Mouse (Mus musculus) kidney, embryonic 15.5 days (tissue): ENCODE data around the gene Gimap9. TPM values are rescaled to one million over a fixed set of nuclear protein-coding genes. Genes with fewer than 3 reads are reported as not detected.

Experiments used
- ATAC-seq: fragments of 200-750 bp; cut with Nextera tagmentation; replicated peaks from 2 replicates; pipeline ENCODE4 v1.8.0; 2017; ENCODE audit warnings: moderate TSS enrichment; ENCODE audit not compliant: low FRiP score
- H3K27ac ChIP-seq: fragments of 300-500 bp; sonication (generic); 2 replicates; pipeline ENCODE4 v1.5.1; 2015; ENCODE audit warnings: mild to moderate bottlenecking, inconsistent platforms
- H3K27me3 ChIP-seq: fragments of 300-500 bp; sonication (generic); 2 replicates; pipeline ENCODE4 v1.6.1; 2015; ENCODE audit warnings: inconsistent platforms
- H3K36me3 ChIP-seq: fragments of 300-500 bp; sonication (generic); 2 replicates; pipeline ENCODE4 v1.6.1; 2015; ENCODE audit warnings: inconsistent platforms
- H3K4me1 ChIP-seq: fragments of 300-500 bp; sonication (generic); 2 replicates; pipeline ENCODE4 v1.6.1; 2015; ENCODE audit warnings: inconsistent platforms
- H3K4me2 ChIP-seq: fragments of 300-500 bp; sonication (generic); 2 replicates; pipeline ENCODE4 v1.6.1; 2015; ENCODE audit warnings: moderate library complexity, mild to moderate bottlenecking, inconsistent platforms
- H3K4me3 ChIP-seq: fragments of 300-500 bp; sonication (generic); replicated peaks from 2 replicates; pipeline ENCODE4 v1.5.1; 2015; ENCODE audit warnings: mild to moderate bottlenecking, inconsistent platforms
- H3K9ac ChIP-seq: fragments of 300-500 bp; sonication (generic); 2 replicates; pipeline ENCODE4 v1.6.1; 2015; ENCODE audit warnings: mild to moderate bottlenecking, inconsistent platforms
- H3K9me3 ChIP-seq: fragments of 300-500 bp; sonication (generic); replicated peaks from 2 replicates; pipeline ENCODE4 v1.6.1; 2016; ENCODE audit warnings: inconsistent platforms
- WGBS: fragments of 180-500 bp; shearing (Covaris S2); methylation state at CpG from one replicate; pipeline ENCODE4 v1.1.7; 2015; ENCODE audit warnings: mixed read lengths; 5-methylcytosine and 5-hydroxymethylcytosine counted together
- polyA plus RNA-seq: library from polyadenylated mRNA; unstranded; fragments of >200 nt; fragmentation: Nextera tagmentation; extraction: Ambion mirVana; gene quantifications from 2 replicates; pipeline ENCODE4 v1.2.1, GENCODE M21; 2015

Gimap9 gene
- polyA plus RNA-seq, 1 experiment from 2014 or later = 11.7 TPM

DNA sequence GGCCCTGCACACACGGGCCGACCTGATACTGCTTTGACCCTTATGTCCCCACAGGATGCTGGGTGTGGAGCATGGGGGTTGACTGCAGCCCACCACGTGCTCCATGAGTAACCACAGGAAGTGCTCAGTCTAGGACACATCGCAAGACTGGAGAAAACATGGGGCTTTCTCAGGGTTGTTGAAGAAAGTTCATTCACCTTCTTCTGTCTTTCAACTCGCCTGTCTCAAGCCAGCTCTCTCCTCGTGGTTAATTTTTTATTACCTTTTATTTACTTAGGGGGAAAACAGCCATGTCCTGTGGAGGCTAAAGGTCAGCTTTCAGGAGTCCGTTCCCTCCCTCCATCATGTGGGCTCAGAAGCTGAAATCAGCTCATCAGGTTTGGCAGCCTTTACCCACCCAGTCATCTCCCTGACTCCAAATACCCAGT, 9.8 kb upstream of the Gimap9 start:
- no peak overlapping the region for H3K9ac ChIP-seq
- no peak overlapping the region for H3K4me3 ChIP-seq
- WGBS = 31% methylated on average over 7 of the region's 7 CpGs
- H3K4me1 ChIP-seq = no peaks in the 10 kb centered on the region
- H3K27ac ChIP-seq = peak overlapping the region; percentile 68; the same call in 1 of the 2 replicates
- no peak overlapping the region for H3K4me2 ChIP-seq
- no peak; the same call in 1 of the 2 replicates for ATAC-seq
- H3K36me3 ChIP-seq = no peaks in the 10 kb centered on the region
- H3K9me3 ChIP-seq = no peaks in the 10 kb centered on the region
- H3K27me3 ChIP-seq = no peaks in the 10 kb centered on the region

DNA sequence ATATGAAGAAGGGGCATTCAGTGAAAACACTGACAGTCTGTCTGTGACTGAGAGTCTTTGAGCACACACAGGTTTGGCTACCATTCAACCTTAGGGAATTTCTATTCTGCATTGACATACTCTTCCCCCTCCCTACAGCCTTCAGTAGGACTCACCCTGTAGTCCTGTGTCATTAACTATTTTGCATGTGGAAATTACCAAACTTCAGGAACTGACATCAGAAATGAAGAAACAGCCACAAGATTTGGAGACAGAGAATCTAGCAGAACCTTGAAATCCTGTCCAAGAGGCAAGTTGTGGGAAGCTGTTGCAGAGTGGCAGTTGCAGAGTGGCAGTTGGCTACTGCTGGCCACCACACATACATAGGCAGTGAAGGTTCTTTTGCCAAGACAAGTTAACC, 7.9 kb upstream of the Gimap9 start:
- no peak overlapping the region for H3K4me2 ChIP-seq
- H3K4me1 ChIP-seq = no peaks in the 10 kb centered on the region
- no peak overlapping the region for H3K27ac ChIP-seq
- H3K36me3 ChIP-seq = no peaks in the 10 kb centered on the region
- H3K9me3 ChIP-seq = no peaks in the 10 kb centered on the region
- no peak for ATAC-seq
- no peak overlapping the region for H3K9ac ChIP-seq
- H3K27me3 ChIP-seq = no peaks in the 10 kb centered on the region
- no peak overlapping the region for H3K4me3 ChIP-seq

DNA sequence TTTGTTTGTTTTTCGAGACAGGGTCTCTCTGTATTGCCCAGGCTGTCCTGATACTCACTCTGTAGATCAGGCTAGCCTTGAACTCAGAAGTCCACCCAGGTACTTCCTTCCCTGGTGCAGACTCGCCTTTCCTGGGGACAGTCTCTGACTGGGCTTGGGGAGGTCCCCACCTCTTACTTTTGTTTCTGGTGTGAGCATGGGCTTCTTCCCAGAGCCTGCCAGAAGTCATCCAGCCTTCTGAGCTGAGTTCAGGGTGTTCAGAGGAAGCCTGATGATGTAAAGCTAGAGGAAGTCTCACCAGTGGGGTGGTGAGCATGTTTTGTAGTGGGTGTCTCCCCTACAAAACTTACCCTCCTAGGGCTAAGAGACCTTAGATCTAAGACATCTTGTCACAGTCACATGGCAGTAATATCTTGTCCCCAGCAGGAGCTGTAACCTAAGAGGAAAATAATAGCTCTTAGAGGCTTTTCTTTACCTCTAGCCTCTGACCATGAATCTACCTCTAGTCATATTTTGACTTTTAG, 6.4 kb upstream of the Gimap9 start:
- Histone ChIP-seq H3K27me3 (no peaks in the 10 kb centered on the region), H3K9me3 (no peaks in the 10 kb centered on the region), H3K4me3 (no peak overlapping the region), H3K27ac (no peak overlapping the region), H3K4me2 (no peak overlapping the region), H3K36me3 (no peaks in the 10 kb centered on the region), H3K4me1 (no peaks in the 10 kb centered on the region), H3K9ac (no peak overlapping the region)
- no peak for ATAC-seq
- 69% methylated on average over 2 of the region's 2 CpGs for WGBS

DNA sequence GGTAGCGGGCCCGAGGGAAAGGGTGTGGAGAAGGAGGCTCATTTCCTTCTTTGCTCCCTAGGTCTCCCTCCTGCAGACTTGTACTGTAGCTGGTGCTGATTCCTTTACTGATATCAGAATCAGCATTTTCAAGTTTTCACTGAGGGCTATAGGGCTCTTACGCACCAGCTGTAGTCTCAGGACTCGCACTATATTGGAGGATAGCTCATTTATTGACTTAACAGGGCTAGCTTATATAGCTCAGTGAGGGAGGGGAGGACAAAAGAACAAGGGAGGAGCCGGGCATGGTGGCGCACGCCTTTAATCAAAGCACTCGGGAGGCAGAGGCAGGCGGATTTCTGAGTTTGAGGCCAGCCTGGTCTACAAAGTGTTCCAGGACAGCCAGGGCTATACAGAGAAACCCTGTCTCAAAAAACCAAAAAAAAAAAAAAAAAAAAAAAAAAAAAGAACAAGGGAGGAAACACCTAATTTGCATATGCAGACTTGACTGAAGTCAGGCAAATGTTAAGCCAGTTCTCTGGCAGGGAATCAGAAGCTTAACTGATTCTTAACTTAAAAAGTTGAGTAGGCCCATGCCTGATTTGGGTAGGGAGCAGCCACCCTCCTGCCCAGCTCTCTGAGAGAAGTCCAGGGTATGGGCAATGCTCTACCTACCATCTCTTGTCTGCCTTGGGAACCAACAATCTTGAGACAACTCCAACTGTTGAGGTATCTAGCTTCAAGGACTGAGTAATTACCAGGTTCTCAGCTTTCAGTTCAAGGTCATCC, 1.5 kb upstream of the Gimap9 start:
- Histone ChIP-seq H3K36me3 (no peaks in the 10 kb centered on the region), H3K4me2 (no peak overlapping the region), H3K4me3 (no peak overlapping the region), H3K9ac (no peak overlapping the region), H3K4me1 (peaks cover 12% of the 10 kb centered on the region), H3K9me3 (no peaks in the 10 kb centered on the region), H3K27me3 (no peaks in the 10 kb centered on the region), H3K27ac (no peak overlapping the region)
- no peak for ATAC-seq
- 93% methylated on average over 9 of the region's 9 CpGs for WGBS

DNA sequence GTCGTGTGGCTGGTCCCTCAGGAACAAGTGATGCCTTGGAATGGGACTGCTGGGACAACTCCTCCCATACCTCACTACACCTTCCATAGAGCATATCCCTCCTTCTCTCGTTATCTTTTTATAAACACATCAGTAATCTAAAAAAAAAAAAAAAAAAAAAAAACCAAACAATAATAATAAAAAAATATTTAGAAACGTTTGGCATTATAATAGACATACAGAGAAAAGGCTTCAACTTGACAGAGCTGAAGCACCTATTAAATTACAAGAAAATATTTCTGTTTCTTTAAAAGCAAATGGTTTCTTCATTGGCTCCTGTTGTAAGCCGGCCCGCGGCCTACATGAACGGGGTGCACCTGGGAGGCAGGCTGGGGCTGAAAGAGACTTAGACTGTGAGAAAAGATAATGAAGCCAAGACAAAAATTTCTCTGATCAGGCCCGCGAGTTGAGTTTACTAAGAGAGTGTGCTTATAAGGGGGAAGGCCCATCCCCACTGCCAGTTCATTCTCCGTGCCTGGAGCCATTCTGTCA, 464 bp upstream of the Gimap9 start:
- Histone ChIP-seq H3K9me3 (no peaks in the 10 kb centered on the region), H3K4me3 (peak overlapping the region; percentile 38), H3K27me3 (no peaks in the 10 kb centered on the region), H3K4me2 (peak overlapping the region; percentile 51), H3K27ac (peak overlapping the region; percentile 59), H3K9ac (no peak overlapping the region), H3K36me3 (no peaks in the 10 kb centered on the region), H3K4me1 (peaks cover 12% of the 10 kb centered on the region)
- WGBS = 57% methylated on average over 10 of the region's 10 CpGs
- no peak for ATAC-seq

DNA sequence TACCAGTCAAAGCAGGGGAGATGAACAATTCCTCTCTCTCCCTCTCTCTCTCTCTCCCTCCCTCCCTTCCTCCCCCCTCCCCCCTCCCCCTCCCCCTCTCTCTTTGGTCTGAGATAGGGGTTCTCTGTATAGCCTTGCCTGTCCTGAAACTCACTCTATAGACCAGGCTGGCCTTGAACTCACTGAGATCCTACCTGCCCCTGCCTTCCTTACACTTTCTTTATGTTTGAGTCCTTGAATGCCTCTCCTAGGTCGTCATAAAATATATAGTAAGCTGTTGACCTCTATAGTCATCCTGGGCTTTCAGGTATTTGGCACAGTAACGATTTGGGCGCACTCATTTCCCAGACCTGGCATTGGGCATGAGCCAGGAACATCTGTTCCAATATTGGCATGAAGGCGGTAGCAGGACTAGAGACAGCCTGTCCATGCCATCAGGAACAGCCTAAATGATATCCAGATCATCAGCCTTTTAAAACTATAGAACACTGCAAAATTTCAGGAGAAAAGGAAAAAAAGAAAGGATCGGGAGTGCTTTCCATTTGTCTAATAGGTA, 1.0 kb downstream of the Gimap9 start:
- ATAC-seq = no peak
- Histone ChIP-seq H3K4me3 (peak overlapping the region; percentile 38; the same call in 1 of the 2 replicates), H3K36me3 (no peaks in the 10 kb centered on the region), H3K9me3 (no peaks in the 10 kb centered on the region), H3K4me2 (peak overlapping the region; percentile 51), H3K9ac (no peak overlapping the region), H3K27ac (no peak overlapping the region), H3K4me1 (peaks cover 12% of the 10 kb centered on the region), H3K27me3 (no peaks in the 10 kb centered on the region)
- 84% methylated on average over 5 of the region's 5 CpGs for WGBS

DNA sequence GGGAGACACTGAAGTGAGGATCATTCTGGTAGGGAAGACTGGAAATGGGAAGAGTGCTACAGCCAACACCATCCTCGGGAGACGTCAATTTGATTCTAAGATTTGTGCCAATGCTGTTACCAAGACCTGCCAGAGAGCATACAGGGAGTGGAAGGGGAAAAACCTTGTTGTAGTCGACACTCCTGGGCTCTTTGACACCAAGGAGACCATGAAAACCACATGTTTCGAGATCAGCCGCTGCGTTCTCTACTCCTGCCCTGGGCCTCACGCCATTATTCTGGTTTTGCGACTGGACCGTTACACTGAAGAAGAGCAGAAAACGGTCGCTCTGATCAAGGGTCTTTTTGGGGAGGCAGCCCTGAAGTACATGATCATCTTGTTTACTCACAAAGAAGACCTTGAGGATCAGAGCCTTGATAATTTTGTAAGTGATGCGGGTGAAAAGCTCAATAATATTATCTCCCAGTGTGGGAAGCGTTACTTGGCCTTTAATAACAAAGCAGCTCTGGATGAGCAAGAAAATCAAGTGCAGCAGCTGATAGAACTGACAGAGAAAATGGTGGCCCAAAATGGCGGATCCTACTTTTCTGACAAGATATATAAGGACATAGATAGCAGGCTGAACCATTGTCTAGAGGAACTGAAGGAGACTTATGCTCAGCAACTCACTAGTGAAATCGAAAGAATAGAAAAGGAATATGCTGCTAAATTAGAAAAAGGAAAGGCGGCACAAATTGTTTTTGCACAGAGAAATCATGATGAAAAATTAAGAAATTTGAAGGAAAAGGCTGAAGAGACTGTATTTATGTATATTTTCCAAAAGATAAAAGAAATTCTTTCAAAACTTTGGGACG, 1.8 kb downstream of the Gimap9 start:
- H3K27me3 ChIP-seq = no peaks in the 10 kb centered on the region
- 93% methylated on average over 17 of the region's 17 CpGs for WGBS
- no peaks in the 10 kb centered on the region for H3K9me3 ChIP-seq
- no peak for ATAC-seq
- no peak overlapping the region for H3K4me3 ChIP-seq
- H3K36me3 ChIP-seq = no peaks in the 10 kb centered on the region
- no peak overlapping the region for H3K9ac ChIP-seq
- peaks cover 12% of the 10 kb centered on the region for H3K4me1 ChIP-seq
- no peak overlapping the region for H3K27ac ChIP-seq
- H3K4me2 ChIP-seq = no peak overlapping the region

DNA sequence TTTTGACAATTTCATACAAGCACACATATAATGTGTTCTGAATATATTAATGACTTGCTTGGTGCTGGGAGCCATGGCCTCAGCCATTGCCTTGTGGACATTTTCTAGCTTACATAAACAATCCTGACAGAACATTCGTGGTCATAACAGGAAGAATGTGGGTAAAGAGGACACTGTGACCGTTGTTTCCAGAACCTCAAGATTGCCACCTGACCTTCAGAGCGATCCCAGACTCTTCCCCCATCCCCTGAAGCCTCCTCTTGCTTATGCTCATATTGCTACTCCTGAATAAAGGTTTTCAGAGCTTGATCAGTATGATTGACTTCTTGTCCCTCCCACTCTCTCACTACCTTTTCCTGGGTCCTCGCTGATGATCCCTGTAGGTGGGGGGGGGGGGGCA, 2.5 kb downstream of the Gimap9 start:
- 65% methylated on average over 4 of the region's 4 CpGs for WGBS

DNA sequence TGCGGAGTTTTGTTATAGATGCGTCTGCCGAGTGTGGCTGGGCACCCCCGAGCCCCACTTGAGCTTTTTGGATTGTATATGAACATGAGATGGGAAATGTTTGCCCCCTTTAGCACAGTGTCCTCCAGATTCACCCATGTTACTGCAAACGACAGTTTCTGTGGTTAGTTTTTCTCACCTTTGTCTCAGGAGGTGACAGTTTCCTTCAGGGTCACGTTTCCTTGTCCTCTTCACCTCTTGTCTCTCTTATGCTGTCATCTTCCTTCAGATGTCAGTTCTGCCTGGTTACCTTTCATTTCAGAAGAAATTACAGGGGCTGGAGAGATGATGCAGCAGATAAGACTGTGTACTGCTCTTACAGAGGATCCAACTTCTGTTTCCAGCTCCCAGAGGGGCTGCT, 3.8 kb downstream of the Gimap9 start:
- H3K27me3 ChIP-seq = no peaks in the 10 kb centered on the region
- no peak overlapping the region for H3K4me2 ChIP-seq
- no peaks in the 10 kb centered on the region for H3K9me3 ChIP-seq
- peaks cover 12% of the 10 kb centered on the region for H3K4me1 ChIP-seq
- H3K36me3 ChIP-seq = no peaks in the 10 kb centered on the region
- H3K9ac ChIP-seq = no peak overlapping the region
- no peak overlapping the region for H3K4me3 ChIP-seq
- no peak overlapping the region for H3K27ac ChIP-seq
- WGBS = 78% methylated on average over 6 of the region's 6 CpGs
- ATAC-seq = no peak

More for the DNA sequence above, 2.5 kb downstream of the Gimap9 start:
- ATAC-seq = no peak
- Histone ChIP-seq H3K4me3 (no peak overlapping the region), H3K9ac (no peak overlapping the region), H3K4me2 (no peak overlapping the region), H3K36me3 (no peaks in the 10 kb centered on the region), H3K27me3 (no peaks in the 10 kb centered on the region), H3K4me1 (peaks cover 12% of the 10 kb centered on the region), H3K9me3 (no peaks in the 10 kb centered on the region), H3K27ac (no peak overlapping the region)

DNA sequence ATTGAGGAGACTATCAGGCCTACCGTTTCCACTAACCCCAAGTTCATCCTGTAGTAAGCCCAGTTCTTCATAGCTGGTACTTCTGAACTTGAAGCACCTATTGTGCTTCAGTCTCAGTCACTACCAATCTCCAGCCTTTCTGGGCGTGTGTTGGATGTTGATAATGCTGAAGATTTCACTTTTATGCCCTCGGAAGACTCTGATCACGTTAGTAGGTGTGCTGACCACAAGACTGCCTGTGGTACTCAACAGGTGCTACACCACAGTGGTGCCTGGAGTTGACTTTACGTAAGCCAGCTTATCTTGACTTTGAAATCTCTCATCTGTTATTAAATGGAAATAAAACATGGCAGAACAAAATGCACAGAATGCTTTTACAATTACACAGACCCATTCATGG, 4.5 kb downstream of the Gimap9 start:
- no peaks in the 10 kb centered on the region for H3K36me3 ChIP-seq
- H3K4me1 ChIP-seq = peaks cover 12% of the 10 kb centered on the region
- no peak overlapping the region for H3K4me2 ChIP-seq
- H3K9ac ChIP-seq = no peak overlapping the region
- 82% methylated on average over 5 of the region's 5 CpGs for WGBS
- no peak for ATAC-seq
- H3K4me3 ChIP-seq = no peak overlapping the region
- no peak overlapping the region for H3K27ac ChIP-seq
- no peaks in the 10 kb centered on the region for H3K9me3 ChIP-seq
- no peaks in the 10 kb centered on the region for H3K27me3 ChIP-seq

DNA sequence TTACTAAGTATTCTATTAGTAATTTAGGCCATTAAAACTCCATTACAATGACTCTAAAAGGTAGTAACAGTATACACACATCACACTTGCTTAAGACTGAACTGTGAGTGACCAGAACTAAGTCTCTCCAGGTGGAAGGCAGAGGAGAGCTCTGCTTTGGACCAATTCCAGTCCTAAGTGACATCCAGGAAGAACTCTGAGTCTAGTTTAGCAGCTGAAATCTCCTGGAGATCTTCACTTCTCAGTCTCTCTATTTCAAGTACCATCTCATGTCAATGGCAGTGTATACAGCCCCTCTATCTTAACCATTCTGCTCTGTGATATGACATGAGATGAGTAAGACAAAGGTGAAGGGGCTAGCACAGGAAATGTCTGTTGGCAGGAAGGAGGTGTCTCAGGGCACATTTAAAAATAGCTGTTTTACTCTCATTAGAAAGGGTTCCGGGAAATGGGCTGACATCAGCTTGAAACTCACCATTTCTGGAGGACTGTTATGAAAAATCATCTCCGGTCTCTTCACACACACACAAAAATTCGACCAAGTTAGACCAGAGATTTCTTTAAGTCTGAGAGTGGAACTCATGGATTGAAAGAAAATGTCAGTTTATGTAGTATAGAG, 5.7 kb downstream of the Gimap9 start:
- H3K36me3 ChIP-seq = no peaks in the 10 kb centered on the region
- 66% methylated on average over 3 of the region's 3 CpGs for WGBS

More for the DNA sequence above, 5.7 kb downstream of the Gimap9 start:
- no peak overlapping the region for H3K4me2 ChIP-seq
- H3K4me3 ChIP-seq = no peak overlapping the region
- no peaks in the 10 kb centered on the region for H3K9me3 ChIP-seq
- H3K27ac ChIP-seq = peak overlapping the region; percentile 45
- H3K27me3 ChIP-seq = no peaks in the 10 kb centered on the region
- H3K4me1 ChIP-seq = 0 out of 2 replicates have a peak, but pooled peaks cover 3% of the 10 kb centered on the region
- H3K9ac ChIP-seq = no peak overlapping the region
- no peak for ATAC-seq
